Mouse (Mus musculus) ES-E14 (cell line): ENCODE measurements at regions not wholly inside any gene's neighbourhood (a gene's known extent, or its start where the extent isn't known, plus 50 kb on each side); places are given as distances from the start of the nearest gene placed in this dataset.

Experiments used
- CHD2 ChIP-seq: IDR thresholded peaks from 2 replicates; pipeline ENCODE4 v1.6.1; 2014; ENCODE audit warnings: mild to moderate bottlenecking, low read depth, low read length, inconsistent platforms
- MAFK ChIP-seq: IDR thresholded peaks from 2 replicates; pipeline ENCODE4 v1.6.1; 2014; ENCODE audit warnings: mild to moderate bottlenecking, low read depth, low read length, inconsistent platforms; ENCODE audit not compliant: insufficient read depth
- ZNF384 ChIP-seq: IDR thresholded peaks from 2 replicates; pipeline ENCODE4 v1.6.1; 2012; ENCODE audit warnings: low read depth, low read length, inconsistent platforms

DNA sequence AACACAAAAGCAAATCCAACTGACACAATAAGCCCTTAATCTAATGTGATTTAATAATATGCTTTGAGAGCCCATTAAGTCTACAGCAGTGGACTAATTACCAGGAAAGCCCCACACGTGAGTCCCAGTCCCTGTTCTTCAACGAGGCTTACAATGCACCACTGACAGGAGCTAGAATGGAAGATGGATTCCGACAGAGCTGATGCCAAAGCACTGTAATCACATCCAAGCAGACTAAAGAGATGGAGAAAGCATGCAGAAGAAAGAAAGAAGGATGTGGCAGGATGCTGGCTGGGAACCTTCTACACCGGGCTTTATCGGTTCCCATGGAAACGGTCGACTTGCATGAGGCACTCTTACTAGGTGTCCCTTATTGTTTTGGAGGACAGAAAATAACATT lies 165.1 kb downstream of the Ptn start:
- no peak for TF ChIP-seq CHD2
- no peak for TF ChIP-seq MAFK
- TF ChIP-seq ZNF384: no peak
